Mouse (Mus musculus): Measurements from ENCODE around the gene Gm17662. TPM values are rescaled to one million over a fixed set of nuclear protein-coding genes. Genes with fewer than 3 reads are reported as not detected.

Gm17662 gene
- polyA plus RNA-seq, 2 experiments: not detected

DNA sequence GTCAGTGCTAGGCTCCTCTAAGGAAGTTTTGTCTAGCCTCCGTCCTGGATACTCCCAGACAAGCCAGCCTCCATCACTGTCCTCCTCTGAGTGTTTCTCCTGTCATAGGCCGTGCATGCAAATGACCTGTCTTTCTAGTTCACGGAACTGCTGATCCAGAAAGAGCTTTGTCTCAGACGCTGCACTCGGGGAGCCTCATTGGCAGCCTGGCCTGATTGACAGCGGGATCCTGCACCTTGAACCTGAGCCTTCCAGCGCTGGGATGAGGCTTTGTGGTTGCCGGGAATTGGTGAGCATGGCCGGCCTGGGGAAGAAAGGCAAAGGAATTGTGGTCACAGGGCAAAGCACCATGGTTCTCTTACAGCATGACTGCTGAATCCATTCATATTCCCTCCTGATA, 30.4 kb downstream of the Gm17662 start:
- H3K9me3 ChIP-seq (ENCODE audit: control insufficient read depth, low read length): no peaks in the 10 kb centered on the region
- H3K27ac ChIP-seq (replicated peaks; ENCODE audit: low read depth, low read length): no peak overlapping the region
- H3K36me3 ChIP-seq (ENCODE audit: control insufficient read depth, insufficient read depth, low read length): no peaks in the 10 kb centered on the region
- no peak overlapping the region for H3K4me3 ChIP-seq (replicated peaks; ENCODE audit: low read length)
- no peak for TF ChIP-seq POLR2A (IDR thresholded peaks at IDR 0.05; ENCODE audit: borderline replicate concordance, extremely low read depth, insufficient read depth, insufficient read length)
- DNase-seq (ENCODE audit: low spot score) (no peak), ATAC-seq (ENCODE audit: low FRiP score, low read depth) (no peak)
- 70% methylated on average over 9 of the region's 9 CpGs for WGBS
- H3K4me1 ChIP-seq (ENCODE audit: control insufficient read depth, insufficient read depth, low read length): peaks cover 2% of the 10 kb centered on the region; the same call in 1 of the 2 replicates
- no peak overlapping the region for H3K9ac ChIP-seq (ENCODE audit: low read depth, low read length, severe bottlenecking)
- no peaks in the 10 kb centered on the region for H3K27me3 ChIP-seq (ENCODE audit: control insufficient read depth, insufficient read depth, low read length)
- no peak overlapping the region for H3K4me2 ChIP-seq (replicated peaks; ENCODE audit: low read depth, low read length, severe bottlenecking)

DNA sequence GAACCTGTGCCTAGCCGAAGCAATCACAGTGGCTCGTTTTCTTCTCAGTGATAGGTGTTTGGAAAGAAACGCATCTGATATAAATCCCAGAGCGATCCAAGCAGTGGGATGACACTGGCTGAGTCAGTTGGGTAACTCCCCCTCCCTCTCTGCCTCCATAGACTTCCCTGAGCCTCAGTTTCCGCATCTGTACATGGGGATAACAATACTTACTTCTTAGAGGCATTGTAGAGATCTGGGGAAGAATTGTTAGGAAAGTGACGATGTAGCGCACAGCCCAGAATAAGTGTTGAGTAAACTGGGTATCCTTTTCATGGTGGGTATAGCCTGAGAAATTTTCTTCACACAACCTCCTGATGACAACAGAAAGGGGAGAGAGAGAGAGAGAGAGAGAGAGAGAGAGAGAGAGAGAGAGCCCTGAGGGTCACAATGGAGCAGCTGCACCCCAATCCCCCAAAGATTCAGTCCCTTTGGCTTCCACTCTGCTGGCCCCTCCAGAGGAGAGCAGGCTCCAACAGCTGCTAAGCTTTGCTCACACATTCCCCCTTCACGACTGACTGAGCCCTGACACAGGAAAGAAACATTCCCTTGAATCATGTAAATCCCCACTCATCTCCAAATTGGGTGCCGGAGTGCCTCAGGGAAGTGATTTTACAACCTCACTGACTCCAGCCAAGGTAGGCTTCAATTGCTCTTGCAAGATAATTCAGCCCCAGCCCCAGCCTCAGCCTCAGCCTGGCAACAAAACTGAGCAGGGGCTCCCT, 31.6 kb downstream of the Gm17662 start:
- no peaks in the 10 kb centered on the region for H3K27me3 ChIP-seq (ENCODE audit: control insufficient read depth, insufficient read depth, low read length)
- H3K9ac ChIP-seq (ENCODE audit: low read depth, low read length, severe bottlenecking): no peak overlapping the region
- H3K4me2 ChIP-seq (replicated peaks; ENCODE audit: low read depth, low read length, severe bottlenecking): no peak overlapping the region
- no peak for TF ChIP-seq POLR2A (IDR thresholded peaks at IDR 0.05; ENCODE audit: borderline replicate concordance, extremely low read depth, insufficient read depth, insufficient read length)
- 69% methylated on average over 9 of the region's 9 CpGs for WGBS
- DNase-seq (ENCODE audit: low spot score): peak; percentile 7
- peaks cover 6% of the 10 kb centered on the region; the same call in 1 of the 2 replicates for H3K4me1 ChIP-seq (ENCODE audit: control insufficient read depth, insufficient read depth, low read length)
- no peak for ATAC-seq (ENCODE audit: low FRiP score, low read depth)
- H3K36me3 ChIP-seq (ENCODE audit: control insufficient read depth, insufficient read depth, low read length): no peaks in the 10 kb centered on the region
- no peak overlapping the region for H3K4me3 ChIP-seq (replicated peaks; ENCODE audit: low read length)
- no peaks in the 10 kb centered on the region for H3K9me3 ChIP-seq (ENCODE audit: control insufficient read depth, low read length)
- no peak overlapping the region for H3K27ac ChIP-seq (replicated peaks; ENCODE audit: low read depth, low read length)

DNA sequence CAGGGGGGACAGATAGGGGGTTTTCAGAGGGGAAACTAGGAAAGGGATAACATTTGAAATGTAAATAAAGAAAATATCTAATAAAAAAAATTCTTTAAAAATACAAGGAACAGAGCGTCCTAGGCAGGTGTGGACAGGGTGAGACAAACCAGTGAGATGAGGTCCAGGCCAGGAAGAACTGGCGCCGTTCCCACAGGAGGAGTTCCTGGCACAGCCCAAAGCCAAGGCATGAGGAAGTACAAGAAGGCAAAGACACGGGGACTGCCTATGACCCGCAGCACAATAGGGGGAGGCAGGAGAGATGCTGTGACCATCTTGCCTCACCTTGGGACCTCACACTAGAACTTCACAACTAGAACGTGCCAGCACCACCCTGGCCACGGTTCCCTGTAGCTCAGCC, 34.6 kb downstream of the Gm17662 start:
- no peak overlapping the region for H3K27ac ChIP-seq (replicated peaks; ENCODE audit: low read depth, low read length)
- no peak for ATAC-seq (ENCODE audit: low FRiP score, low read depth)
- no peaks in the 10 kb centered on the region for H3K27me3 ChIP-seq (ENCODE audit: control insufficient read depth, insufficient read depth, low read length)
- 84% methylated on average over 7 of the region's 7 CpGs for WGBS
- no peak overlapping the region for H3K9ac ChIP-seq (ENCODE audit: low read depth, low read length, severe bottlenecking)
- no peaks in the 10 kb centered on the region for H3K9me3 ChIP-seq (ENCODE audit: control insufficient read depth, low read length)
- no peak overlapping the region for H3K4me3 ChIP-seq (replicated peaks; ENCODE audit: low read length)
- no peak for TF ChIP-seq POLR2A (IDR thresholded peaks at IDR 0.05; ENCODE audit: borderline replicate concordance, extremely low read depth, insufficient read depth, insufficient read length)
- no peak for DNase-seq (ENCODE audit: low spot score)
- H3K4me1 ChIP-seq (ENCODE audit: control insufficient read depth, insufficient read depth, low read length): peaks cover 6% of the 10 kb centered on the region; the same call in 1 of the 2 replicates
- H3K36me3 ChIP-seq (ENCODE audit: control insufficient read depth, insufficient read depth, low read length): no peaks in the 10 kb centered on the region
- H3K4me2 ChIP-seq (replicated peaks; ENCODE audit: low read depth, low read length, severe bottlenecking): no peak overlapping the region

DNA sequence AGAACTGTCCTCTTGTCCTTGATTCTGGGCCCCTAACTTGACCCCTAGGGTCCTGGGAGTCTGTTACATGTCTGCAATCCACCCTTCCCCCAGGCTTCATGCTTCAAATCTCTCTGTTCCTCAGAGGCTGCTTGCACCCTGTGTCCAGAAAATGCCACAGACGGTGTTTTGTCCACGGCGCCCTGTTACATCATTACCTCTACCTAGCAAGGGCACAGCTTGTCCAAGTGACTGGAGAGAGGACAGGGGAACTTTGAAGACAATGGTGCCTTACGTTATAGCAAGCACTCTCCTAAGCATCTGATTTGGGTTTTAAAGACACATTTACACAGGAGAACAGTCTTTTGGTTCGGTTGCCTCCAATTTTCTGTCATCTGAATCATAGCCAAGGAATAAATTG, 36.5 kb downstream of the Gm17662 start:
- DNase-seq (ENCODE audit: low spot score): no peak
- H3K9me3 ChIP-seq (ENCODE audit: control insufficient read depth, low read length): no peaks in the 10 kb centered on the region
- no peaks in the 10 kb centered on the region for H3K36me3 ChIP-seq (ENCODE audit: control insufficient read depth, insufficient read depth, low read length)
- H3K4me2 ChIP-seq (replicated peaks; ENCODE audit: low read depth, low read length, severe bottlenecking): no peak overlapping the region
- no peaks in the 10 kb centered on the region for H3K27me3 ChIP-seq (ENCODE audit: control insufficient read depth, insufficient read depth, low read length)
- H3K4me1 ChIP-seq (ENCODE audit: control insufficient read depth, insufficient read depth, low read length): peaks cover 6% of the 10 kb centered on the region; the same call in 1 of the 2 replicates
- 73% methylated on average over 5 of the region's 5 CpGs for WGBS
- no peak for TF ChIP-seq POLR2A (IDR thresholded peaks at IDR 0.05; ENCODE audit: borderline replicate concordance, extremely low read depth, insufficient read depth, insufficient read length)
- ATAC-seq (ENCODE audit: low FRiP score, low read depth): no peak
- H3K9ac ChIP-seq (ENCODE audit: low read depth, low read length, severe bottlenecking): no peak overlapping the region
- no peak overlapping the region for H3K27ac ChIP-seq (replicated peaks; ENCODE audit: low read depth, low read length)
- H3K4me3 ChIP-seq (replicated peaks; ENCODE audit: low read length): no peak overlapping the region

DNA sequence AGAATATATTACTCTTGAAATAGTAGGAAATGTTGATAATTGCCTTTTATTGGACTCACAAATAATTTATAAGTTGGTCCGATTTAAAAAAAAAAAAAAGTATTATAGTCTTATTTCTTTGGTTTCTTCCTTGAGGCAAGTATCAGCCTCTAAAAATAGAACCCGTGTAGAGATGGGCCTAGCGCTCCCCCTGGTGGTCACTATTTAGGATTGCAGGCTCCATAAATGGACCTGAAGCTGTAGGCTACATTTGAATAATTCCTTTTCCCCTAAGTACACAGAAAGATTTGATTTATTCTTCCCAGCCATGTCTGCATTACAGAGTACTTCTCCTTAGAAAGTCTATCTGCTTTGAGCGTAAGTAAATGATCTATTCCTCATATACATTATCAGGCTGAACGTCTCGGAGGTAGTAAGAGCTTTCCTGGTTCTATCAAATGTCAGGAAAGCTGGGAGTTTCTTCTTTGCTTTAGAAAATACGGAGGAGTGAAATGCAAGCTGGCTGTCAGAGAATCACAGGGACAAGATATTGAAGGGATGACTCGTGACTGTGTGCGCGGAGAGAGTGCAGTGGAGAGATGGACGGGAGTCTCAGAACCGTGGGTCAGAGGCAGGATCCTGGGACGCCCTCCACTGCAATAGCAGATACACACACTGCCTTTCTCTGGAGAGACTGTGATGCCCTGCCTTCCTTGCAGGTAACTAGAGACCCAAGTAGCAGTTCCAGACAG, 37.0 kb downstream of the Gm17662 start:
- peak; percentile 79 for DNase-seq (ENCODE audit: low spot score)
- H3K4me2 ChIP-seq (replicated peaks; ENCODE audit: low read depth, low read length, severe bottlenecking): no peak overlapping the region
- no peak overlapping the region for H3K4me3 ChIP-seq (replicated peaks; ENCODE audit: low read length)
- H3K27ac ChIP-seq (replicated peaks; ENCODE audit: low read depth, low read length): no peak overlapping the region
- H3K9me3 ChIP-seq (ENCODE audit: control insufficient read depth, low read length): no peaks in the 10 kb centered on the region
- H3K27me3 ChIP-seq (ENCODE audit: control insufficient read depth, insufficient read depth, low read length): no peaks in the 10 kb centered on the region
- 55% methylated on average over 13 of the region's 13 CpGs for WGBS
- no peak for TF ChIP-seq POLR2A (IDR thresholded peaks at IDR 0.05; ENCODE audit: borderline replicate concordance, extremely low read depth, insufficient read depth, insufficient read length)
- H3K4me1 ChIP-seq (ENCODE audit: control insufficient read depth, insufficient read depth, low read length): peaks cover 3% of the 10 kb centered on the region; the same call in 1 of the 2 replicates
- H3K9ac ChIP-seq (ENCODE audit: low read depth, low read length, severe bottlenecking): no peak overlapping the region
- no peaks in the 10 kb centered on the region for H3K36me3 ChIP-seq (ENCODE audit: control insufficient read depth, insufficient read depth, low read length)
- ATAC-seq (ENCODE audit: low FRiP score, low read depth): no peak
